Mouse (Mus musculus): ENCODE measurements around the gene Ubl5. TPM values are rescaled to one million over a fixed set of nuclear protein-coding genes. Genes with fewer than 3 reads are reported as not detected.

The Ubl5 gene
- polyA plus RNA-seq, 1 experiment: 316 TPM

GRCm38 (mm10) chr9:20636256-20636655 is 6.4 kb upstream of the Ubl5 start:
- H3K4me3 ChIP-seq (ENCODE audit: insufficient read depth, low read length): no peak overlapping the region
- peaks cover 4% of the 10 kb centered on the region; the same call in 1 of the 2 replicates for H3K4me1 ChIP-seq (ENCODE audit: control insufficient read depth, insufficient read depth, low read length)
- no peak for TF ChIP-seq CTCF (IDR thresholded peaks at IDR 0.05; ENCODE audit: low read depth, low read length)
- no peak for TF ChIP-seq POLR2A (IDR thresholded peaks at IDR 0.05; ENCODE audit: borderline replicate concordance, low read depth, low read length)
- no peak overlapping the region for H3K27ac ChIP-seq (ENCODE audit: insufficient read depth, low read depth, low read length)

- Histone ChIP-seq H3K27ac (ENCODE audit: insufficient read depth, low read depth, low read length) (no peak overlapping the region), H3K4me3 (ENCODE audit: insufficient read depth, low read length) (no peak overlapping the region), H3K4me1 (ENCODE audit: control insufficient read depth, insufficient read depth, low read length) (peaks cover 5% of the 10 kb centered on the region)
- no peak for TF ChIP-seq CTCF (IDR thresholded peaks at IDR 0.05; ENCODE audit: low read depth, low read length)
- no peak for TF ChIP-seq POLR2A (IDR thresholded peaks at IDR 0.05; ENCODE audit: borderline replicate concordance, low read depth, low read length)
These were observed 5.9 kb upstream of the Ubl5 start for GRCm38 (mm10) chr9:20636790-20637189.

- Histone ChIP-seq H3K27ac (ENCODE audit: insufficient read depth, low read depth, low read length) (no peak overlapping the region), H3K4me1 (ENCODE audit: control insufficient read depth, insufficient read depth, low read length) (peaks cover 5% of the 10 kb centered on the region), H3K4me3 (ENCODE audit: insufficient read depth, low read length) (no peak overlapping the region)
- TF ChIP-seq CTCF (IDR thresholded peaks at IDR 0.05; ENCODE audit: low read depth, low read length) (no peak), POLR2A (IDR thresholded peaks at IDR 0.05; ENCODE audit: borderline replicate concordance, low read depth, low read length) (no peak)
These were observed 4.1 kb upstream of the Ubl5 start for GRCm38 (mm10) chr9:20638552-20638951.

- Histone ChIP-seq H3K27ac (ENCODE audit: insufficient read depth, low read depth, low read length) (no peak overlapping the region), H3K4me3 (ENCODE audit: insufficient read depth, low read length) (no peak overlapping the region), H3K4me1 (ENCODE audit: control insufficient read depth, insufficient read depth, low read length) (peaks cover 5% of the 10 kb centered on the region)
- no peak for TF ChIP-seq CTCF (IDR thresholded peaks at IDR 0.05; ENCODE audit: low read depth, low read length)
- no peak for TF ChIP-seq POLR2A (IDR thresholded peaks at IDR 0.05; ENCODE audit: borderline replicate concordance, low read depth, low read length)
These were observed 3.2 kb upstream of the Ubl5 start for GRCm38 (mm10) chr9:20639486-20639885.

GRCm38 (mm10) chr9:20641501-20641900 is 1.2 kb upstream of the Ubl5 start:
- Histone ChIP-seq H3K4me3 (ENCODE audit: insufficient read depth, low read length) (peak overlapping the region; percentile 91), H3K4me1 (ENCODE audit: control insufficient read depth, insufficient read depth, low read length) (peaks cover 5% of the 10 kb centered on the region), H3K27ac (ENCODE audit: insufficient read depth, low read depth, low read length) (no peak overlapping the region)
- TF ChIP-seq CTCF (IDR thresholded peaks at IDR 0.05; ENCODE audit: low read depth, low read length) (no peak), POLR2A (IDR thresholded peaks at IDR 0.05; ENCODE audit: borderline replicate concordance, low read depth, low read length) (no peak)

- TF ChIP-seq POLR2A (IDR thresholded peaks at IDR 0.05; ENCODE audit: borderline replicate concordance, low read depth, low read length) (no peak), CTCF (IDR thresholded peaks at IDR 0.05; ENCODE audit: low read depth, low read length) (no peak)
- Histone ChIP-seq H3K4me3 (ENCODE audit: insufficient read depth, low read length) (peak overlapping the region; percentile 91), H3K4me1 (ENCODE audit: control insufficient read depth, insufficient read depth, low read length) (peaks cover 5% of the 10 kb centered on the region), H3K27ac (ENCODE audit: insufficient read depth, low read depth, low read length) (no peak overlapping the region; the same call in 1 of the 2 replicates)
These were observed 303 bp downstream of the Ubl5 start for GRCm38 (mm10) chr9:20642896-20643466.

- Histone ChIP-seq H3K4me1 (ENCODE audit: control insufficient read depth, insufficient read depth, low read length) (peaks cover 5% of the 10 kb centered on the region), H3K27ac (ENCODE audit: insufficient read depth, low read depth, low read length) (no peak overlapping the region), H3K4me3 (ENCODE audit: insufficient read depth, low read length) (peak overlapping the region; percentile 91)
- no peak for TF ChIP-seq POLR2A (IDR thresholded peaks at IDR 0.05; ENCODE audit: borderline replicate concordance, low read depth, low read length)
- TF ChIP-seq CTCF (IDR thresholded peaks at IDR 0.05; ENCODE audit: low read depth, low read length): no peak
These were observed 1.1 kb downstream of the Ubl5 start for GRCm38 (mm10) chr9:20643781-20644180.

- peak within 1 kb of the TSS; percentile 53 for H3K27ac ChIP-seq (ENCODE audit: insufficient read depth, low read depth, low read length)
- H3K4me3 ChIP-seq (ENCODE audit: insufficient read depth, low read length): peak within 1 kb of the TSS; percentile 91
- TF ChIP-seq POLR2A (IDR thresholded peaks at IDR 0.05; ENCODE audit: borderline replicate concordance, low read depth, low read length) (peak; percentile 15; the same call in 1 of the 2 replicates), CTCF (IDR thresholded peaks at IDR 0.05; ENCODE audit: low read depth, low read length) (no peak)
- H3K4me1 ChIP-seq (ENCODE audit: control insufficient read depth, insufficient read depth, low read length): peaks cover 5% of the 10 kb centered on the region
These were observed 1.8 kb downstream of the Ubl5 start, which contains the start of gene Fbxl12 for GRCm38 (mm10) chr9:20644360-20645081. TSS of gene Fbxl12 (minus strand) at chr9:20644767.

GRCm38 (mm10) chr9:20645121-20645520 is 2.4 kb downstream of the Ubl5 start:
- peak overlapping the region; percentile 44 for H3K27ac ChIP-seq (ENCODE audit: insufficient read depth, low read depth, low read length)
- peaks cover 5% of the 10 kb centered on the region for H3K4me1 ChIP-seq (ENCODE audit: control insufficient read depth, insufficient read depth, low read length)
- TF ChIP-seq POLR2A (IDR thresholded peaks at IDR 0.05; ENCODE audit: borderline replicate concordance, low read depth, low read length) (no peak), CTCF (IDR thresholded peaks at IDR 0.05; ENCODE audit: low read depth, low read length) (no peak)
- peak overlapping the region; percentile 91 for H3K4me3 ChIP-seq (ENCODE audit: insufficient read depth, low read length)
